Mouse (Mus musculus) 3134 (cell line): ENCODE results near the gene BC016579.

Experiments
- DNase-seq: peaks from one replicate; pipeline ENCODE4 v3.0.0-alpha.2; 2011; ENCODE audit warnings: low spot score; ENCODE audit not compliant: insufficient read length; ENCODE audit errors: extremely low read depth

Gene BC016579

GRCm38 (mm10) chr16:45653934-45654332 lies at the start of gene BC016579:
Gene BC016579 (minus strand): TSS chr16:45654068.
- DNase-seq: peak; percentile 5

GRCm38 (mm10) chr16:45699301-45699700 lies 45.4 kb upstream of the BC016579 start:
- no peak for DNase-seq

- no peak for DNase-seq
These were observed 44.1 kb upstream of the BC016579 start for GRCm38 (mm10) chr16:45697996-45698395.

DNA sequence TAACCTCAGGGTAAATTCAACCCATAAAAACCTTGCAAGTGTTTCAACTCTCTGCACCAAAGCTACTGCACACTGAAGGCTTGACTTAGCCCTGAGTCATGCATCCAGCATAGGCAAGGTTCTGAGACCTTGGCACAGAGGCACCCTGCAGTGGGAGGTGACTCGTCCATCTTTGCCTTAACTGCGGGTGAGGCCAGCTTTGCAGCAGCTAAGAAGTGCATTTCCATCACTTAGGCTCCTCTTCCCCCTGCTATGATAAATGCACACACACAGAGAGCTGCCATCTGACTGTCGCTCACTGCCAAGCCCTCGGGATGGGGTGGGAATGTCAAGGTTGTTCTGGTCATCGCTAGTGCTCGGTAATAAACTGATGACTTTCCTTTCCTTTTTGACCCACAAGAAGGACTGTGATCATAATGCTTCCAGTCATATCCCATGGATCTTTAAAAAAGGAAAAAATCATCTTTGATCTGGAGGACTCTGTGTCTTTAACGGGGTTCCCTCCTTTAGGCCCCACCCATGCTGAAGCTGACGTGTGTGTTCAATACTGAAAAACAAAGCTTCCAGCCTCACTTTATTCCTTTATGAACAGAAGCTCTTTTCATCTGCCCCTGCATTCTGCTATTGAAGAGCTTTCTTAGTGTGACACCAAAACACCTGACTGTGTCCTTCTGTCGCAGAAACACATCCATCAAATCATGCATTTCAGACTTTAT lies 41.7 kb upstream of the BC016579 start:
- no peak for DNase-seq

GRCm38 (mm10) chr16:45693558-45693957 lies 39.7 kb upstream of the BC016579 start, which contains the start of gene Tmprss7:
Gene Tmprss7 (minus strand): TSS chr16:45693658.
- DNase-seq: no peak

- DNase-seq: no peak
These were observed 39.0 kb upstream of the BC016579 start for GRCm38 (mm10) chr16:45692851-45693250.

DNA sequence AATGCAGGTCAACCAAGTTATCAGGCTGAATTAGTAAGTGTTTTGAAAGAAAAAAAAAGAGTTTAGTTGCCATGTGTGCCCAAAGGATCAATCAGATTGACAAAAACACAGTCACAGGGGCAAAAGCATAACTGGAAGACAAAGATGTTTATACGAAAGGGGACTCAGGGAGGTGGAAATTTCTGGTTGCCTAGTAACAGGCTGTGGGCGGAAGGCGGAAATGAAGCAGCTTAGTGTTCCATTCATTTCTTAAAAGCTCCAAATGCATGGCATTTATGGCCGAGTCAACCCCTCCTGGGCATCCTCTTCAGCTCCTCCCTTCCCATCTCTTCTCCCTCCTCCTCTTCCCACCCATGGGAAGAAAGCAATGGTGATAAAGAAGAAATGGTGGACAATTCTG lies 36.3 kb upstream of the BC016579 start:
- DNase-seq: no peak

- DNase-seq: no peak
These were observed 33.0 kb upstream of the BC016579 start for GRCm38 (mm10) chr16:45686833-45687232.

GRCm38 (mm10) chr16:45685295-45685694 lies 31.4 kb upstream of the BC016579 start:
- DNase-seq: no peak

DNA sequence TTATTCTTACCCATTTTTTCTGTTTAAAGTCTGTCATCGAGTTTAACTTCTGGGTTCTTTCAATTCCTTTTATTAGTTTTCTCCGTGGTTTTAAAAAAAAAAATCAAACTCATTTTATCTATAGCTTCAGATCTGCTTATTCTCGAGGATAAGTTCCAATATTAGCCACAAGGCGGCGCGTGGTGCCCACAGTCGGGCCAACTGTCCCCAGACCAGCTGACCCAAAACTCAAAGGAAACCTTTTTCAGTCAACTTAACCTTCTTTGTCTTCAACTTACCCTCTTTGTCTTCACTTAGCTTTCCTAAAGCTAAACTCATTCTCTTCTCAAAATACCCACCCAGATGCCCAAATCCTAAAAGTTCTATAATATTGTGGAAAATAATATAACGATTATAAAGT lies 30.9 kb upstream of the BC016579 start:
- peak; percentile 15 for DNase-seq

DNA sequence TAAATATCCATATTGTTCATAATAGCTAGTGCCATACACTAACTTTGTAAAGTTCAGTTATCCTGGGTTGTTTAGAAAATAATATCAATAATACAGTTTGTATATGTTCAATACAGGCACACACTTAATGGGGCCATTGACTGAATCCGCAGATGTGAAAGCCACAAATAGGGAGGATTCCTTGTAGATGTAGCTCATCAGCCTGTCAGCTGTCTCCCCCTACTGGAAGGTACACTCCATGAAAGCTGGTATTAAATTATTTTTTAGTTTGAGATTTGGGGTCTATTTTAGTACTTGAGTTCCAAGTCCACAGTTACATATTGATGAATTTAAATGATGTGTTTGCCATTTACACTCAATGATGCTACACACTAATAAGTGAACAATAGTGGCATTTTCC lies 22.6 kb upstream of the BC016579 start:
- DNase-seq: no peak

GRCm38 (mm10) chr16:45670005-45670404 lies 16.1 kb upstream of the BC016579 start:
- DNase-seq: no peak

DNA sequence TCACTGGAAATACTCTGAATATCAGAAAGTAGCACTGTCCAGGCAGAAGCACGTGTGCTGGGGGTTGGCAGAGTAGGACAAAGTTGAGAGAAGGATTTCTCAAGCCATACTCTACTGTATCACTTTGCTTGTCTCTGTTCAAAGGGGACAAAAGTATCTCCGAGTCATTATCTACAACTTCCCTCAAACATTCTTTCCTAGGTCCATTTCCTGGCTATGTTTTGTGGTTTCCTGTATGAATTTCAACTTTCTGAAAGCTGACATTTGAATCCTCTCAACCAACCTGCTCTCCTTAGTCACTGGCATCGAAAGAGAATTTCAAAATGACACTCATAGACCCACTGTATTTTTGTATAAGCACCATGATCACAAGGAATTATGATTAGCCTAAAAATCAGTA lies 14.3 kb upstream of the BC016579 start:
- DNase-seq: no peak

DNA sequence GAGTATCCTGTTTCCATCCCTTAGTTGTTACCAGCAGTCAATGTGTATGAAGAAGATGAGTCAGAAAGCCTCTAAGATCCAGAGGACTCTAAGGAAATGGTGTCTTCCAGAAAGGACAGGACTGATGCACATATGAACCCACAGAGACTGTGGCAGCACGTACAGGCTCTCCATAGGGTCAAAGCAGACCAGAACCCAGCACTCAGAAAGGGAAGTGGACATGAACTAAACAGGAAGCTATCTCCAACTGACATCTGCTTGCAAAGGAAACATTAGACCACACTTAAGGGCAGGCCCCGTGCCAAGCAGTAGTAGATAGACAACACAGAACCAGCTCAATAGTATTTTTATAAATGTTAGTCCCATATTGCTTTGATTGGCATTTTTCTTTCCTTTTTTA lies 12.3 kb upstream of the BC016579 start:
- DNase-seq: no peak

DNA sequence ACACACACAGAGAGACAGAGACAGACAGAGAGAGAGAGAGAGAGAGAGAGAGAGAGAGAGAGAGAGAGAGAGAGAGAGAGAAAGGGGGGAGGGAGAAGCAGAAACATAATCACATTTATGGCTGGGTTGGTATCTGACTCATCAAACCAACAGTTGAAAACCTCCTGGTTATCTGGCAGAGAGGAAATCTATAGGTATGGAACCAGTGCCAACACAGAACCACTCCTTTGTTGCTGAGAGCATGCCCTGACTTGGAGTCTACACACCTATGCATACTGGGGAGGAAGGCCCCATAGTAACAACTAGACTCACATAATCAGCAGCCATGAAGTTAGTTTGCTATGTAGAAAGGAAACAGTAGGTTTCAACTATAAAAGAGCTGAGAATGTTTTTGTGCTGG lies 8.5 kb upstream of the BC016579 start:
- no peak for DNase-seq

GRCm38 (mm10) chr16:45659596-45659995 lies 5.7 kb upstream of the BC016579 start:
- DNase-seq: no peak

DNA sequence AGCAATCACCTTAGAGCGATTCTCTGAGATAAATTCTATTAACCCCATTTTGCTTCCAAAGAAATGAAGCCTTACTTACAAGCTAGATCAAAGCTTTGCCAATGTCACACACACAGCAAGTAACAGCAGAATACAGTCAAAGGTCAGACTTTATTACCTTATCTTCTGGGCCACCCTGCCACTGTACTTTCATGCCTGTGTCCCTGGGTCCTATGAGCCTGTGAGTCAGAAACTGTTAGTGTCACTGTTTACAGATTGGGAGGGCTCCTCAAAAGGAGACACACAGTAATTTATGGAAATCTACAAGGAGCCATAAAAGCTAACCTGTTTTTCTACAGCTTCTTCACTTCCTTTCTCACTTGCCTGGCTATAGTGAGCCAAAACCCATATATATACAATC lies 4.4 kb upstream of the BC016579 start:
- DNase-seq: no peak

- DNase-seq: no peak
These were observed 3.8 kb upstream of the BC016579 start for GRCm38 (mm10) chr16:45657574-45658159.

- no peak for DNase-seq
These were observed 597 bp upstream of the BC016579 start for GRCm38 (mm10) chr16:45654465-45654864.

GRCm38 (mm10) chr16:45653009-45653933 lies 597 bp downstream of the BC016579 start:
- no peak for DNase-seq

DNA sequence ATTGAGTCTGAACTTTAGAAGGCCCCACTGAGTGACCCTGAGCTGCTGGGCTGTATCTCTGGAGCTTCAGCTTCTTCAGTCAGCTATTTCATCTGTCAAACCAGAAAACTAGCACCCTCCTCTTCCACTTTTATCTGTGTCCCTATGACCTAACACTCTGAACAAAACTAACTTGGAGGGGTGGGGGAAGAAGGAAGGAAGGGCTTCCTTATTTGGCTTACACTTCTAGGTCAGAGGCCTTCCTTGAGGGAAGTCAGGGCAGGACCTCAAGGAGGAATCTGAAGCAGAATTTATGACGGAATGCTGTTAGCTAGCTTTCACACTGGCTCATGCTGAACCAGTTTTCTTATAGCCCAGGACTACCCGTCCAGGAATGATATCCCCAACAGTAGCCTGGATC lies 2.4 kb downstream of the BC016579 start:
- DNase-seq: no peak
